Mouse (Mus musculus): ENCODE data around the gene Men1. TPM values are rescaled to one million over a fixed set of nuclear protein-coding genes. Genes with fewer than 3 reads are reported as not detected.

The Men1 gene
- polyA plus RNA-seq, 1 experiment from 2014 or later, result 61.3 TPM

DNA sequence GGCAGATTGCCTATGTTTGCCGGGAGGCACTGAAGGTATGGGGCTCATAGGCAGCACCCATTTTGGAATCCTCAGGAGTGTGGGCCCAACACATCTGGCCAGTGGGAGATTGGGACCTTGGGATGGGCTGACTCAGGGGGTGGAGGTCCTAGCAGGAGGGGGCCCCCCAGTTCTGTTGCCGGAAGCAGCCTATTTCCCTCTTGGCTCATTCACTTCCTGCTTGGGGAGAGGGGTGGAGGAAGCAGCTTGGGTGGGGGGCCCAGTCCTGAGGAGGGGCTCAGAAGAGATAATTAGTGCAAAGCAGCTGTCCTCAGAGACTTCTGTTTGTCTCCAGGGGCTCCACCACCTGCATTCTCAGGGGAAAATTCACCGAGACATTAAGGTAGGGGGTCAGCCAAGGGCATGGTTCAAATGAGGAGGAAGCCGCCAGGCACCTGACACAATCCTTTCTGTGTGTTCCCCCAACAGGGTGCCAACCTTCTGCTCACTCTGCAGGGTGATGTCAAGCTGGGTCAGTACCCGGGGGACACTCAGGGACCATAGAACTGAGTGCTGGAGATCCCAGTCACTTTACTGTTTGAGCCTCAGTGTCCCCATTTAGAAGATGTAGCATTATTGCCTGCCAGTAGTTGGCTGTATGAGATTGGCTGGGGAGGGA lies 7.6 kb downstream of the Men1 start:
- WGBS, result 76% methylated on average over 5 of the region's 5 CpGs
- peak overlapping the region; percentile 73; the same call in 1 of the 2 replicates for H3K4me3 ChIP-seq (ENCODE audit: low read length)
- H3K27me3 ChIP-seq (replicated peaks; ENCODE audit: control insufficient read depth, insufficient read depth, low read length), result no peaks in the 10 kb centered on the region
- peaks cover 13% of the 10 kb centered on the region for H3K4me1 ChIP-seq (ENCODE audit: control insufficient read depth, insufficient read depth, low read length)
- ATAC-seq, result no peak
- no peak overlapping the region for H3K27ac ChIP-seq (ENCODE audit: low read length)
- H3K9ac ChIP-seq (ENCODE audit: low read depth, low read length), result 0 out of 2 replicates have a peak overlapping the region, but pooled peaks have one; percentile 80
- H3K36me3 ChIP-seq (ENCODE audit: control insufficient read depth, insufficient read depth, low read length), result peaks cover 19% of the 10 kb centered on the region
- H3K9me3 ChIP-seq (ENCODE audit: control insufficient read depth, low read length), result no peaks in the 10 kb centered on the region
- H3K4me2 ChIP-seq (ENCODE audit: low read depth, low read length), result peak overlapping the region; percentile 97; the same call in 1 of the 2 replicates

GRCm38 (mm10) chr19:6343066-6343925 lies 8.5 kb downstream of the Men1 start:
- no peak overlapping the region for H3K4me2 ChIP-seq (ENCODE audit: low read depth, low read length)
- 85% methylated on average over 19 of the region's 19 CpGs for WGBS
- H3K36me3 ChIP-seq (ENCODE audit: control insufficient read depth, insufficient read depth, low read length), result peaks cover 12% of the 10 kb centered on the region
- no peaks in the 10 kb centered on the region for H3K27me3 ChIP-seq (replicated peaks; ENCODE audit: control insufficient read depth, insufficient read depth, low read length)
- H3K4me1 ChIP-seq (ENCODE audit: control insufficient read depth, insufficient read depth, low read length), result peaks cover 13% of the 10 kb centered on the region
- H3K4me3 ChIP-seq (ENCODE audit: low read length), result no peak overlapping the region
- no peak for ATAC-seq
- H3K9ac ChIP-seq (ENCODE audit: low read depth, low read length), result no peak overlapping the region
- no peaks in the 10 kb centered on the region for H3K9me3 ChIP-seq (ENCODE audit: control insufficient read depth, low read length)
- no peak overlapping the region for H3K27ac ChIP-seq (ENCODE audit: low read length)

- Histone ChIP-seq H3K4me3 (ENCODE audit: low read length) (no peak overlapping the region), H3K4me2 (ENCODE audit: low read depth, low read length) (no peak overlapping the region), H3K27me3 (replicated peaks; ENCODE audit: control insufficient read depth, insufficient read depth, low read length) (no peaks in the 10 kb centered on the region), H3K27ac (ENCODE audit: low read length) (no peak overlapping the region), H3K36me3 (ENCODE audit: control insufficient read depth, insufficient read depth, low read length) (peaks cover 11% of the 10 kb centered on the region), H3K9ac (ENCODE audit: low read depth, low read length) (no peak overlapping the region), H3K4me1 (ENCODE audit: control insufficient read depth, insufficient read depth, low read length) (peaks cover 13% of the 10 kb centered on the region), H3K9me3 (ENCODE audit: control insufficient read depth, low read length) (no peaks in the 10 kb centered on the region)
- 89% methylated on average over 5 of the region's 5 CpGs for WGBS
- no peak for ATAC-seq
Observed at GRCm38 (mm10) chr19:6343996-6344395, 9.2 kb downstream of the Men1 start.

DNA sequence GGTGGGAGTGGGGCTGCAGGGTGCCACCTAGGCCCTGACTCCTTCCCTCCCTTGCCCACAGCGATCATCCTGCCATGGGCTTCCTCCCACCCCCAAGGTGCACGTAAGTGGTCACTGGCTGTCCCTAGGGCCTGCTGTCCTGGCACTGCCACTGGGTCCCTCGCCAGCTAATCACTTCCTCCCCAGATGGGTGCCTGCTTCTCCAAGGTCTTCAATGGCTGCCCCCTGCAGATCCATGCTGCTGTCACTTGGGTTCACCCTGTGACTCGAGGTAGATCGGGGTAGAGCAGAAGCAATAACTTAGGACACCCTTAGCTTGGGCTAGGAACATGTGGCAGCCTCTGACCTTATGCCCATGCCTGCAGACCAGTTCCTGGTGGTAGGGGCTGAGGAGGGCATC lies 11.2 kb downstream of the Men1 start:
- no peak for ATAC-seq
- no peak overlapping the region for H3K27ac ChIP-seq (ENCODE audit: low read length)
- 90% methylated on average over 5 of the region's 5 CpGs for WGBS
- H3K36me3 ChIP-seq (ENCODE audit: control insufficient read depth, insufficient read depth, low read length), result no peaks in the 10 kb centered on the region
- no peaks in the 10 kb centered on the region for H3K9me3 ChIP-seq (ENCODE audit: control insufficient read depth, low read length)
- H3K9ac ChIP-seq (ENCODE audit: low read depth, low read length), result no peak overlapping the region
- no peaks in the 10 kb centered on the region for H3K27me3 ChIP-seq (replicated peaks; ENCODE audit: control insufficient read depth, insufficient read depth, low read length)
- H3K4me1 ChIP-seq (ENCODE audit: control insufficient read depth, insufficient read depth, low read length), result peaks cover 6% of the 10 kb centered on the region
- H3K4me2 ChIP-seq (ENCODE audit: low read depth, low read length), result no peak overlapping the region
- H3K4me3 ChIP-seq (ENCODE audit: low read length), result no peak overlapping the region

DNA sequence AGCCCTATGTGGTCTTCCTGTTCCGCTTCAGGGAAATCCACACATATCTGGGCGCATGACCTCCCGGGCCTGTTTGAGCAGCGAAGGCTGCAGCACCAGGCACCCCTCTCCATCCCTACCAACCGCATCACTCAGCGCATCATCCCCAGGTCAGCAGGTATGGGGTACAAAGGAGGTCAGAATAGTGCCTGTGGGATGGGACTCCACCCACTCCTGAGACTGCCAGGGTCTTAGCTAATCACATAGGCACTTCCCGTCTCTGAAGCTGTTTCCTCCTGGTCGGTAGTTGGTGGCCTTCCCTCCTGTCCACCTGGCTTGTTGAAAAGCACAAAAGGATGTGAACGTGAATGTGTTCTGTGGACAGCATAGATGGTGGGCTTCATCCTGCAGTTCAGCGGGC lies 11.9 kb downstream of the Men1 start:
- no peaks in the 10 kb centered on the region for H3K9me3 ChIP-seq (ENCODE audit: control insufficient read depth, low read length)

GRCm38 (mm10) chr19:6347615-6348014 lies 12.8 kb downstream of the Men1 start:
- Histone ChIP-seq H3K4me1 (ENCODE audit: control insufficient read depth, insufficient read depth, low read length) (no peaks in the 10 kb centered on the region; the same call in 1 of the 2 replicates), H3K27ac (ENCODE audit: low read length) (no peak overlapping the region), H3K9me3 (ENCODE audit: control insufficient read depth, low read length) (no peaks in the 10 kb centered on the region), H3K27me3 (replicated peaks; ENCODE audit: control insufficient read depth, insufficient read depth, low read length) (no peaks in the 10 kb centered on the region), H3K9ac (ENCODE audit: low read depth, low read length) (no peak overlapping the region), H3K4me3 (ENCODE audit: low read length) (no peak overlapping the region), H3K36me3 (ENCODE audit: control insufficient read depth, insufficient read depth, low read length) (no peaks in the 10 kb centered on the region), H3K4me2 (ENCODE audit: low read depth, low read length) (no peak overlapping the region)
- ATAC-seq, result no peak
- 97% methylated on average over 4 of the region's 4 CpGs for WGBS

More for the DNA sequence above, 11.9 kb downstream of the Men1 start:
- H3K4me1 ChIP-seq (ENCODE audit: control insufficient read depth, insufficient read depth, low read length), result peaks cover 6% of the 10 kb centered on the region
- no peak overlapping the region for H3K9ac ChIP-seq (ENCODE audit: low read depth, low read length)
- no peaks in the 10 kb centered on the region for H3K36me3 ChIP-seq (ENCODE audit: control insufficient read depth, insufficient read depth, low read length)
- no peaks in the 10 kb centered on the region for H3K27me3 ChIP-seq (replicated peaks; ENCODE audit: control insufficient read depth, insufficient read depth, low read length)
- H3K4me2 ChIP-seq (ENCODE audit: low read depth, low read length), result no peak overlapping the region
- no peak overlapping the region for H3K4me3 ChIP-seq (ENCODE audit: low read length)
- ATAC-seq, result no peak
- WGBS, result 87% methylated on average over 10 of the region's 10 CpGs
- H3K27ac ChIP-seq (ENCODE audit: low read length), result no peak overlapping the region

GRCm38 (mm10) chr19:6348717-6349116 lies 13.9 kb downstream of the Men1 start:
- no peak overlapping the region for H3K27ac ChIP-seq (ENCODE audit: low read length)
- WGBS, result 77% methylated on average over 9 of the region's 9 CpGs
- H3K4me1 ChIP-seq (ENCODE audit: control insufficient read depth, insufficient read depth, low read length), result no peaks in the 10 kb centered on the region; the same call in 1 of the 2 replicates
- H3K4me3 ChIP-seq (ENCODE audit: low read length), result no peak overlapping the region
- no peaks in the 10 kb centered on the region for H3K36me3 ChIP-seq (ENCODE audit: control insufficient read depth, insufficient read depth, low read length)
- H3K4me2 ChIP-seq (ENCODE audit: low read depth, low read length), result no peak overlapping the region
- H3K9ac ChIP-seq (ENCODE audit: low read depth, low read length), result no peak overlapping the region
- ATAC-seq, result no peak
- no peaks in the 10 kb centered on the region for H3K27me3 ChIP-seq (replicated peaks; ENCODE audit: control insufficient read depth, insufficient read depth, low read length)
- no peaks in the 10 kb centered on the region for H3K9me3 ChIP-seq (ENCODE audit: control insufficient read depth, low read length)

GRCm38 (mm10) chr19:6349215-6349983 lies 14.6 kb downstream of the Men1 start:
- no peak overlapping the region for H3K4me2 ChIP-seq (ENCODE audit: low read depth, low read length)
- no peaks in the 10 kb centered on the region for H3K27me3 ChIP-seq (replicated peaks; ENCODE audit: control insufficient read depth, insufficient read depth, low read length)
- H3K4me1 ChIP-seq (ENCODE audit: control insufficient read depth, insufficient read depth, low read length), result no peaks in the 10 kb centered on the region; the same call in 1 of the 2 replicates
- no peak overlapping the region for H3K9ac ChIP-seq (ENCODE audit: low read depth, low read length)
- no peak overlapping the region for H3K4me3 ChIP-seq (ENCODE audit: low read length)
- no peaks in the 10 kb centered on the region for H3K36me3 ChIP-seq (ENCODE audit: control insufficient read depth, insufficient read depth, low read length)
- no peaks in the 10 kb centered on the region for H3K9me3 ChIP-seq (ENCODE audit: control insufficient read depth, low read length)
- 40% methylated on average over 14 of the region's 14 CpGs for WGBS
- no peak overlapping the region for H3K27ac ChIP-seq (ENCODE audit: low read length)
- peak; percentile 31; the same call in 1 of the 2 replicates for ATAC-seq

Measured in intestine, embryonic 16.5 days (tissue).